Mouse (Mus musculus) CH12.LX (cell line): Measurements from ENCODE around the gene Mtx1.

Source experiments
- CTCF ChIP-seq, 2 experiments: IDR thresholded peaks in 1 of 2; conservative IDR thresholded peaks in 1 of 2; 2 replicates each; pipeline ENCODE4 v1.5.1; 2011 to 2012; ENCODE audit warnings: low read depth in 2 of 2, low read length in 2 of 2, improper control_type of control experiment in 1 of 2, inconsistent platforms in 1 of 2, mild to moderate bottlenecking in 1 of 2, moderate library complexity in 1 of 2
- EP300 ChIP-seq: IDR thresholded peaks from 2 replicates; pipeline ENCODE4 v1.6.1; 2011; ENCODE audit warnings: low read length, improper control_type of control experiment
- GABPA ChIP-seq: IDR thresholded peaks from 2 replicates; pipeline ENCODE4 v1.6.1; 2012; ENCODE audit warnings: low read depth, low read length, improper control_type of control experiment, inconsistent platforms; ENCODE audit not compliant: insufficient replicate concordance
- MAX ChIP-seq: IDR thresholded peaks from 2 replicates; pipeline ENCODE4 v1.6.1; 2011; ENCODE audit warnings: low read length, improper control_type of control experiment
- MAZ ChIP-seq: IDR thresholded peaks from 2 replicates; pipeline ENCODE4 v1.6.1; 2012; ENCODE audit warnings: low read depth, mild to moderate bottlenecking, inconsistent platforms, low read length, improper control_type of control experiment, moderate library complexity
- POLR2A ChIP-seq: IDR thresholded peaks from 2 replicates; pipeline ENCODE4 v1.6.1; 2011; ENCODE audit warnings: low read depth, mild to moderate bottlenecking, improper control_type of control experiment, low read length
- RAD21 ChIP-seq: IDR thresholded peaks from 2 replicates; pipeline ENCODE4 v1.6.1; 2011; ENCODE audit warnings: low read depth, mild to moderate bottlenecking, low read length, improper control_type of control experiment, moderate library complexity
- SIN3A ChIP-seq: IDR thresholded peaks from 2 replicates; pipeline ENCODE4 v1.6.1; 2012; ENCODE audit warnings: low read length, improper control_type of control experiment, inconsistent platforms

DNA sequence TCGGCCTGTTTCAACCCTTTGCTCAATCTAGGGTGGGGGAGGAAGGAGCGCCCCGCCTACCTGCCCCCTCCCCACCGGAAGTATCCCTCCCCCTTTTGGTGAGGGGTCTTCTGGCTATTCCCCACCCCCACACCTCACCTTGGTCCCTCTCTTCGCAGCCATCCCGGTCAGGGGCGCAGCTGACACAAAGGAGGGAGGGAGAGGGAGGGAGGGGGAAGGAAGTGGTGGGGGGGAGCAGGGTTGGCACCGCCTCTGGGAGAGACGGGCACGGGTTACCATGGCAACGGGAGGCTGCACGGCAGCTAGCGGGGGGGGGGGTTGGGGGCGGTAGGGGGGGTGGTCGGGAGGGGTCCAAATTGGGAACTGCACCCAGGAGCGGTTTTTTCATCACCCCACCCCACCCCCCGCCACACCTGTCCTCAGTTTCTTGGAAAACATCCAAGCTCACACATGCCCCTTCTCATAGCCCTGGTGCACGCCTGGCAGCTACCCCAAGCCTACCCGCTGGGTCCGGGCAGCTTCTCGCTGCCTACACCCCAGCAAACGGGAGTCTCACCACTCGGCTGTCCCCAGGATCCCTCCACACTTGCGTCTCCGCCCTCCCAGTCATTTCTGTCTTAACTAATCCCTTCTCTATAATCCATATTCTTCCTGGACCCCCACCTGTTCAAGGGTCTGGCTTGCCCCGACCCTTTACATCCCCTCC is 18.2 kb upstream of the Mtx1 start:
- TF ChIP-seq CTCF (conservative IDR thresholded peaks at IDR 0.05 in 1 of 2, IDR thresholded peaks at IDR 0.05 in 1 of 2; ENCODE audit: low read depth in 2 of 2, low read length in 2 of 2) (no peak), MAX (no peak), SIN3A (no peak), POLR2A (no peak), EP300 (no peak), GABPA (no peak), RAD21 (no peak), MAZ (no peak)
